Mouse (Mus musculus) heart, postnatal 14 days (tissue): Measurements from ENCODE around the gene Alg9. TPM values are rescaled to one million over a fixed set of nuclear protein-coding genes. Genes with fewer than 3 reads are reported as not detected.
A peak's percentile ranks its signal among the peaks of the same experiment; 100 is the strongest.

ENCODE experiments used
- DNase-seq, 2 experiments: peaks; one replicate each; pipeline ENCODE4 v3.0.0; 2021 to 2022
- intact Hi-C: fragments of 180-260 bp; cut with DNase I; formaldehyde crosslinking; loops from one replicate; pipeline ENCODE4 v1.15.1; 2025
- total RNA-seq, 2 experiments: library from RNA; stranded (reverse); gene quantifications; 2 replicates each; pipeline ENCODE4 v1.2.3; 2021

The Alg9 gene
- total RNA-seq, 2 experiments from 2014 or later = 9.9 to 10.1 TPM

- intact Hi-C loops = loop anchor here (2.0 to 5.0 kb wide), 2 partner anchors 290 to 305 kb away; no protein-coding TSS in a partner anchor
Measured at GRCm38 (mm10) chr9:50847606-50848368, 73.0 kb downstream of the Alg9 start.

DNA sequence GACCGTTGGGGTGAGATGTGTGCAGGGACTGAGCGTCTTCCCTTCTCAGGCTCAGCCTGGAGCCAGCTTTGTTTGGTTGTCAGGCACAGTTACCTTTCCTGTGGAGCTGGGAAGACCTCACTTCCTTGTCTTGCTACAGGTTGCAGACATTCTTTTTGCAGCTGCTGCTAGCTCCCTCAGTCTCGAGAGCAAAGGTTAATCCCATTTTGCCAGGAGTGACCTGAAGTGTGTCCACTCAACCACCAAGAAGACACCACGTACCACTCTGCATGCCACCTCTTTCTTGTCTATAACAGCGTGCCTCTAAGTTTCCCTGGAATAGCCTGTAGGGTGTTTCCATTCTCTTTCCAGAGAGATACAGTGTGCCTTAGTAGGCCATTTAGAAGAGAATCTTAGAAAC lies 74.0 kb downstream of the Alg9 start:
- no peak for DNase-seq
- intact Hi-C loops = loop anchor here (1.0 to 5.0 kb wide), 4 partner anchors 160 to 304 kb away; partner anchors contain the start of gene Sik2

More at GRCm38 (mm10) chr9:50847606-50848368, 73.0 kb downstream of the Alg9 start:
- no peak for DNase-seq

DNA sequence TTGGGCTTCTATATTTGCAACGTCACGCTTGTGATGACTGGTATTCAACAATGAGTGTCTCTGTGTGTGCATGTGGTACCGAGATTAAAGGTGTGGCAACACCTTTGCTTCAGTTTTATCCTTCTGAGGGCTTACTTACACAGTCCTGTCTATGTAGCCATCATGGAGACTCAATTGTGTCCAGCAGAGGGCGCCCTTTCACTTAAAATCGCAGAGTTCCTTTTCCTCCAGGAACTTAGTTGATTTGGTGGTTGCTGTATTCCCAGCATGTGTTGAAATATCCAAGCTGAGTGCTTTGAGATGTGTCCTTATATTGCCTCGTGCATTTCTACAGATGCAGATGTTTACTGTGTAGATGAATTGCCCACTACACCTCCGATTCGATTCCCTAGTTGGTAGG lies 74.4 kb downstream of the Alg9 start:
- intact Hi-C loops = loop anchor here (1.0 to 5.0 kb wide), 4 partner anchors 160 to 304 kb away; partner anchors contain the start of gene Sik2
- peak; percentile 90 to 95 for DNase-seq

DNA sequence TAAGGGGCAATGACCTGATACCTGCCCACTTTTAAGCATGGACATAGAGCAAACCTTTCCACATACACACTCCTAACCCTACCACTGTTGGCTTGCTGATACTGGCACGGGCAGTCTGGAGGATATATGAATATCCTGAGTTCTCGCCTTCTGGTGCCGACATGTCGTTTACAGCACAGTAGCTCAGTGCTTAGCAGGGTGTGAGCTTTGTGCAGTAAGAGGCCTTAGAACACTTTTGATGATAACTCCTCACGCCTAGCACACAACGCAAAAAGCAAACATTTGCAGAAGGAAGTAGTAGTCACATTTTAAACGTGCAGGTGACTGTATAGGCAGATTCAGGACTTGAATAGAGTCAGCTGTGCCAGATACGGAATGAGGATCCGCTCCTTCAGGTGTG lies 74.9 kb downstream of the Alg9 start:
- intact Hi-C loops = loop anchor here (1.0 to 5.0 kb wide), 4 partner anchors 160 to 303 kb away; partner anchors contain the start of gene Sik2
- DNase-seq = no peak

DNA sequence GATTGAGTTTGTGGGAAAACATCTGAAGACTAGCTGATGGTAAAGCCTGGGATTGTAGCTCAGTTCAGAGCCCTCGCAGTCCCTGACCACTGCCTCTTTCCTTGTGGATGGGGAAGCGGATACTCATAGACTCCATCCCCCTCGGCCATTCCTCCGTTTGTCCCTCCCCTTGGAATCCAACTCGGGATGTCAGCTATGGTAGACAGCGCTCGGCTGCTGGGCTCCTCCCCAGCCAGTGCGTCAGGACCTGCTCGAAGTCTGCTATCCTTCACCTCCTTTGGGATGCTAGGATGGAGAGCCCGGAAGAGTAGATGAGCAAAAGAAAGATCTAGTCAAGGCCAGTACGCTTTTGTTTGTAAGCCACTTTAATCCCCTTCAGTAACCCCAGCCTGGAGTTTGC lies 75.5 kb downstream of the Alg9 start:
- intact Hi-C loops = no loop called here
- peak in 1 of 2 experiments; percentile 48 for DNase-seq

GRCm38 (mm10) chr9:50850713-50851112 lies 75.9 kb downstream of the Alg9 start:
- intact Hi-C loops = no loop called here
- DNase-seq = peak in 1 of 2 experiments; percentile 25

DNA sequence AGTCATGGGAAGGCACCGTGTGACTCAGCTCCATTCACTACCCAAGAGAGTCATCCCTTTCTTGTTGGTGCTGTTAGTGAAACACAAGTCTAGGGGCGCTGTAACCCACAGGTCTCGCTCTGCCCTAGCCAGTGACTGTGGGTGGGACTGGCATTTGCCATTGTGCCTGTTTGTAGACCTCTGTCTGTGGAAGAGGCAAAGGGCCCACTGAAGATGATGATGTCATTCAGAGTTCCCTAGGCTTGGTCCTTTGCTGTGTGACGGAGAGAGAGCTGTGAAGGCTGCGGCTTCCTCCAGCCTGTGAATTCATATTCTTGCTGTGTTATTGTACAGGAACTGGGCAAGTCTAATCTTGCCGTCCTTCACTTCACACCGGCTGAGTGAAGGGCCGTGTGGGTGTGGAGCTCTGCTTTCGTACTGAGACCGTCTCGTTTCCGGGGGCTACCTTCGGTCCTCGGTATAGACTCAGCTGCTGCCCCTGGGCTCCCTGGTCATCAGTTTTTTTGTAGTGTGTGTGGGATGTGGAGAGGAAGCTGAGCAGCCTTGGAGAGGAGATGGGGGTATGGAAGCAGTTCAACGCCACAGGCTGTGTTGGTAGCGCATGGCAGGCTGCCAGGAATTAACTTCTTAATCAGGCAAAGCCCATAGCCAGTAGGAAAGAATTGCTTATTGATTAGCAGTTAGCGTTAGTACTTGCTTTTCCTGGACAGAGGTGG lies 78.0 kb downstream of the Alg9 start:
- intact Hi-C loops = no loop called here
- no peak for DNase-seq

GRCm38 (mm10) chr9:50854376-50854775 lies 79.6 kb downstream of the Alg9 start:
- intact Hi-C loops = no loop called here

DNA sequence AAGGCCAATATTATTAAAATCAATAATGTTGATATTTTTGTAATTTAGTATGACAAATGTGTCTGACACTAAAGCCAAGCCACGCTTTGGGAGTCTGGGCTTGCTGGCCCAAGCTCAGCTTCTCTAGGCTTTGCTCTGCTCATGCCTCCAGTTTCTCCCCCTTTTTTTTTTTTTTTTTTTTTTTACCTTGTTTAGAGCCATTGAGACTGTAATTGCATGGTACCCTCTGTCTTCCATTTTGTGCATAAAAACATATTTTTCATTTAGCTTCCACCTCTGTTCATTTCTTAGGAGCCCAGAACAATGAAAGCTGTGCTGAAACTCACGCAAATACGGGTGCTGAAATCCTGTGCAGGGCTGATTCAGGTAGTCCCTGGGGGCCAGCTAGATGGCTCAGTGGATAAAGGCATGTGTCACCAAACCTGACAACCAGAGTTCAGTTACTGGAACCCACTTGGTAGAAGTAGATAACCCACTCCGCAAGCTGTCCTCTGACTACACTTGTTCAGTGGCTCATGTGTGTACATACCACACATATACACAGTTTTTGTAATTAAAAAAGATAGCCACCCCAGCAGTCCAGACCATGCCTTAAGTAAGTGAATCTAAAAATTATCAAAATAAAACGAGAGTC lies 80.4 kb downstream of the Alg9 start:
- no peak for DNase-seq
- intact Hi-C loops = no loop called here

More at GRCm38 (mm10) chr9:50854376-50854775, 79.6 kb downstream of the Alg9 start:
- DNase-seq = no peak

- intact Hi-C loops = no loop called here
- no peak for DNase-seq
Measured at GRCm38 (mm10) chr9:50855780-50856179, 81.0 kb downstream of the Alg9 start.

DNA sequence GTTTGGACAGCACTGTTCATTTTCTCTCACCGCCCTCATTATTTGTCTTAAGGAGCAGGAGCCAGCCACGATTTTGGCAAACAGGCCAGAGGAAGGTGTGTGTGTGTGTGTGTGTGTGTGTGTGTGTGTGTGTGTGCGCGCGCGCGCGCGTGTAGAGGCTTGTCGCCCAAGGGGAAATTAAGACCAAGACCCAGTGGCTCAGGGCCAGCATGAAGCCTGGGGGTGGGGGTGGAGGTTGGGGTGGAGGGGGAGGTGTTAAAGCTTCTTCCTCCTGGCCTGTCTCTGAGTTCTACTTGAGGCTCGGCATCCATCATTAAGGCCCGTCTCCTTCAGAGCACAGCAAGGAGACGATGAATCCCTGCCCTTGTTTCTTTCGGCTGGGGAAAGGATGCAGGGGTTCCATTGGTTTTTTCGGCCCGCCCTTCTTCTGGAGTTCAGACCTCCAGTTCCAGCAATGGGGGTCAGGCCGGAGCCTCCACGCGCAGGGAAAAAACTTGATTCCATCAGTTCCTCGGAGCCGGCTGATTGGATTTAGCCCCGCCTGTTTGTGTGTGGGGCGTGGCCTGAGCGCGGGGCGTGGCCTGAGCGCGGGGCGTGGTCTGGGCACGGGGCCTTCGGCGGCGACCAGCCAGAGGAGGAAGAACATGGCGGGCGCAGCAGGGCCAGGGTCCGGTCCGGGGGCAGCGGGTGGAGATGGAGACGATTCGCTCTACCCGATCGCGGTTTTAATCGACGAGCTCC lies 81.7 kb downstream of the Alg9 start:
- intact Hi-C loops = no loop called here
- peak; percentile 95 to 96 for DNase-seq

DNA sequence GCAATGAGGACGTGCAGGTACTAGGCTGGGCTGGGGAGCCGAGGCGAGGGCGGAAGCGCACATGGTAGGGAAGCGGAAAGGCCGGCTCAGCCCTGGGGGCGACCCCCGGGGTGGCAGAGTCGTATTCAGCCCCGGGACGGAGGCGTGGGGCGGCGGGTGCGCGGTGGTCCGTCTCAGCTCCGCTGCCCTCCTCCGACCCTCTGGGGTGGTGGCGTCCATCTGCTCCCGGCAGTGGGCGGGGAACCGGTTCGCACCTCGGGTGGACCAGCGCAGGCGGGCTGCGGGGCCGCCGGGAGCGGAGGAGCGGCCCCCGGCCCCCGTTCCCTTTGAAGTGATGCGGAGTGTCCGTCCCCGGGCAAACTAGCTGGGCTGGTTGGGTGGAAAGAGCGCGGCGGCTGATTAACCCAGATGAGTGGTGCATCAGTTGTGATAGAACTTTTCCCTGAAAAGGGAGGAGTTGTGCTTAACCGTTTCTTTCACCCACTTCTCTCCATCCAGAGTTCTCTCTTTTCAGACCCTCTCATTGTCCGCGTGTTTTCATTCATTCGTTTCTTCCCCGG lies 82.3 kb downstream of the Alg9 start:
- intact Hi-C loops = no loop called here

GRCm38 (mm10) chr9:50858681-50859080 lies 83.9 kb downstream of the Alg9 start:
- intact Hi-C loops = no loop called here

More for the DNA sequence above, 82.3 kb downstream of the Alg9 start:
- no peak for DNase-seq

DNA sequence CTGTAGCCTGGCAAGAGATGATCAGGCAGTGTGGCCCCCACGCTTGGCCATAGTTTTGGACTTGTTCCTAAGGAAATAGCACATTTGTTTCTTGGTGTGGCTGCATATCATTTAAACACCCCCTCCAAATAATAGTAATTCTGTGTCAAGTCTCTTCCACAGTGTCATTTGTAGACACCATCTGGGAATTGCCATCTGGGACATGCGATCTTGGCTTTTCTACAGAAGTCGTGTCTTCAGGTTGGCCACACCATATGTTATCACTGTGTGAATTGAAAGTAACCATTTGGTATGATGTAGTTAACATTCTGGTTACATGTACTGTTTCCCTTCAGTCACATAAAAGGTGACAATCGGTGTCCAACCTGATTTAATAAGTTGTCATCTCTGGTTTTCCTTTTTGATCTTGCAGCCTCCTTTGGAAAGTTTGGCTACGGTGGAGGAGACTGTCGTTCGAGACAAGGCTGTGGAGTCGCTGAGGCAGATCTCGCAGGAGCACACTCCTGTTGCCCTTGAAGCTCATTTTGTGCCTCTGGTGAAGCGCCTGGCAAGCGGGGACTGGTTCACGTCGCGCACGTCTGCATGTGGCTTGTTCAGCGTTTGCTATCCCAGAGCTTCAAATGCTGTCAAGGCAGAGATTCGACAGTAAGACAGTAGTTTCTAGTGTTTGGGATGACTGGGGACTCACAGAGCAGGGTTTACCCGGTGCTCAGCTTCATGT lies 86.5 kb downstream of the Alg9 start:
- no peak for DNase-seq
- intact Hi-C loops = no loop called here

More at GRCm38 (mm10) chr9:50858681-50859080, 83.9 kb downstream of the Alg9 start:
- DNase-seq = no peak

GRCm38 (mm10) chr9:50863824-50864223 lies 89.0 kb downstream of the Alg9 start:
- intact Hi-C loops = no loop called here
- DNase-seq = no peak

DNA sequence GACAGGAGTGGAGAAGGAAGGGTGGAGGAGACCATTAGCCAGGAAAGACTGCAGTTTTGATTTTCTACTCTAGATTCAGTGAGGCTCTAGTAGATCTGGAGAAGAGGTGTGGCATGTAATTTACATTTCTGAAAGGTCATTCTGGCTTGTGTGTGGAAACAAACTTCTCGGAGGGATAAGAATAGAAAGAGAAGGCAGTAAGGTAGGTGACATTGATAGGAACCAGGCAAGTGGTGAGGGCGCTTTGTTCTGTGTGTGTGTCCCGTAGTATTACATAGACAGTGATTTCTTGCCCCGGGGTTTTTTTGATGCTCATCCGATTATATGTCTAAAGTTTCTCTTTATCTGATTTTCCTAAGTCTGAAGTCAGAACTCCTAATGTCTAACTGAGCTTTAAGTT lies 90.1 kb downstream of the Alg9 start:
- intact Hi-C loops = loop anchor here (5.0 kb wide), 1 partner anchor 37 kb away; no protein-coding TSS in a partner anchor
- no peak for DNase-seq

DNA sequence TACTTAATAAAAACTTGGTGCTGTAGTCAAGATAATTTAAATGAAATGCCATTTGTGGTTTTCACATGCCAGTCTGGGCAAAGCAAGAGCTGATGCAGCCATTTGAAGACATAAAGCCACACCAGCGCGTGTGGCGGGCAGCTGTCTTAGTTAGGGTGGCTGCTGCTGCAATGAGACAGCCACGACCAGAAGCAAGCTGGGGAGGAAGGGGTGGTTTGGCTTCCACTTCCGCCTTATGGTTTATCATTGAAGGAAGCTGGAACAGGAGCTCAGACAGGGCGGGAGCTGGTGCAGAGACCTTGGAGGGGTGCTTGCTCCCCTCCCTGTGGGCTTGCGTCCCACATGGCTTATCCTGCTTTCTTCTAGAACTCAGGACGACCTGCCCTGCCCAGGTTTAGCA lies 91.0 kb downstream of the Alg9 start:
- intact Hi-C loops = loop anchor here (5.0 kb wide), 1 partner anchor 36 kb away; no protein-coding TSS in a partner anchor
- DNase-seq = no peak

DNA sequence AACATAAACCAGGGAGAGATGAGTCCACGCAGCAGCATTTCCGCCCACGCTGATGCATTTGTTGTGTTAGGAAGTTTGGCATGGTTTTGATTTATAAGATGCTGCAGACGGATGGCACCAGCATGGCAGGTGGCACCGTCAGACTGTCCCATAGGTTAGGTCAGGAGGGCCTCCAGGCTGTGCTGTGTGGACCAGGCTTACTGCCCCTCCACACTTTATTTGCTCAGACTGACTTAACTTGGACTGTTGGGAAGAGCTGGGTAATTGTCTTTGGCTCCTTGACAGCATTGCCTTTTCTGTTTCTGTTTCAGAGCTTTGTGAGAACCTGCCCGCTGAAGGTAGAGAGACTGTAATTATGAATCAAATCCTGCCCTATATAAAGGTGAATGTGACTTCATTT lies 92.2 kb downstream of the Alg9 start:
- intact Hi-C loops = loop anchor here (5.0 kb wide), 1 partner anchor 35 kb away; no protein-coding TSS in a partner anchor
- no peak for DNase-seq

DNA sequence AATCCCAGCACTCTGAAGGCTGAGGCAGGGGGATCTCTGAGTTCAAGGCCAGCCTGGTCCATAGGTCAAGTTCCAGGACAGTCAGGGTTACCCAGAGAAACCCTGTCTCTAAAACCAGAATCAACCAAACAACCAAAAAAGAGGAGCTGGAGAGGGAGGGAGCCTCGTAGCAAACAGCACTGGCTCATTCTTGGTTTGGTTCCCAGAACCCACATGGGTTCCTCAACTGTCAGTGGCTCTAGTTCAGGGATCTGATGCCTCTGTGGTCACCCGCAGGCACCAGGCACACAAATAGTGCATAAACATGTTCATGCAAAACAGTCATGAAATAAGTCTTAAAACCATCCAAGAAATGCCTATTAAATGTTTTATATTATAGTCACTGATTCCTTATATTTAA lies 93.4 kb downstream of the Alg9 start:
- intact Hi-C loops = loop anchor here (5.0 kb wide), 1 partner anchor 34 kb away; no protein-coding TSS in a partner anchor

More for the DNA sequence above, 93.4 kb downstream of the Alg9 start:
- no peak for DNase-seq
